Mouse (Mus musculus): Measurements from ENCODE around the gene Pank4. TPM values are rescaled to one million over a fixed set of nuclear protein-coding genes. Genes with fewer than 3 reads are reported as not detected.

Gene Pank4
- polyA plus RNA-seq, 1 experiment from 2014 or later, result 30.4 TPM

DNA sequence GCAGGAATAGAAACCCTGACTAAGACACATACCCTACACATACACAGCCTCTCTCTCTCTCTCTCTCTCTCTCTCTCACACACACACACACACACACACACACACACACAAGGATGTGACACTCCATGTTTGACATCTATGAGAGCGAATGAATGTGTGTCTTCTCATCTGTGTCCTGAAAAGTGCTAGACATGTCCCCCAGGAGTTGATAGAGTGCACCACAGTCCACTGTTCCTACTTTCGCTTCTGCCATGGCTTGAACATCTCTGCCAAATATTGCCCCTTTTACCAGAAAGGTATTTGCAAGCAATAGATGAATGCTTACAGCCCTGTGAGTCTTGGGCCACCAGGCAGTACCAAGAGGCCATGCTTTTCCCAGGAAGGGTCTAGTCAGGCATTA, 23.8 kb upstream of the Pank4 start:
- Histone ChIP-seq H3K9me3 (replicated peaks; ENCODE audit: low read length) (no peaks in the 10 kb centered on the region), H3K27ac (no peak overlapping the region), H3K4me3 (replicated peaks; ENCODE audit: low read depth, low read length) (no peak overlapping the region), H3K9ac (ENCODE audit: low read depth, low read length) (no peak overlapping the region), H3K27me3 (ENCODE audit: insufficient read depth, low read length) (no peaks in the 10 kb centered on the region), H3K4me2 (ENCODE audit: low read length) (no peak overlapping the region), H3K36me3 (ENCODE audit: insufficient read depth, low read length) (no peaks in the 10 kb centered on the region), H3K4me1 (replicated peaks; ENCODE audit: insufficient read depth, low read length) (no peaks in the 10 kb centered on the region)
- DNase-seq (ENCODE audit: low spot score), result no peak
- no peak for TF ChIP-seq CTCF (IDR thresholded peaks at IDR 0.05; ENCODE audit: low read depth)
- 89% methylated on average over 2 of the region's 2 CpGs for WGBS
- ATAC-seq (replicated peaks; ENCODE audit: low FRiP score, low read depth), result no peak

- no peaks in the 10 kb centered on the region for H3K27me3 ChIP-seq (ENCODE audit: insufficient read depth, low read length)
- 77% methylated on average over 5 of the region's 5 CpGs for WGBS
These were observed 22.1 kb upstream of the Pank4 start for GRCm38 (mm10) chr4:154941831-154942230.

GRCm38 (mm10) chr4:154942632-154943322, 21.1 kb upstream of the Pank4 start:
- H3K9ac ChIP-seq (ENCODE audit: low read depth, low read length), result no peak overlapping the region
- H3K27me3 ChIP-seq (ENCODE audit: insufficient read depth, low read length), result no peaks in the 10 kb centered on the region
- DNase-seq (ENCODE audit: low spot score) (no peak), ATAC-seq (replicated peaks; ENCODE audit: low FRiP score, low read depth) (no peak)
- 76% methylated on average over 10 of the region's 10 CpGs for WGBS
- H3K4me1 ChIP-seq (replicated peaks; ENCODE audit: insufficient read depth, low read length), result no peaks in the 10 kb centered on the region
- no peak overlapping the region for H3K4me2 ChIP-seq (ENCODE audit: low read length)
- no peak overlapping the region for H3K27ac ChIP-seq
- no peaks in the 10 kb centered on the region for H3K36me3 ChIP-seq (ENCODE audit: insufficient read depth, low read length)
- H3K9me3 ChIP-seq (replicated peaks; ENCODE audit: low read length), result no peaks in the 10 kb centered on the region
- no peak overlapping the region for H3K4me3 ChIP-seq (replicated peaks; ENCODE audit: low read depth, low read length)
- no peak for TF ChIP-seq CTCF (IDR thresholded peaks at IDR 0.05; ENCODE audit: low read depth)

More at GRCm38 (mm10) chr4:154941831-154942230, 22.1 kb upstream of the Pank4 start:
- Histone ChIP-seq H3K4me3 (replicated peaks; ENCODE audit: low read depth, low read length) (no peak overlapping the region), H3K9me3 (replicated peaks; ENCODE audit: low read length) (no peaks in the 10 kb centered on the region), H3K4me2 (ENCODE audit: low read length) (no peak overlapping the region), H3K36me3 (ENCODE audit: insufficient read depth, low read length) (no peaks in the 10 kb centered on the region), H3K9ac (ENCODE audit: low read depth, low read length) (no peak overlapping the region), H3K27ac (no peak overlapping the region), H3K4me1 (replicated peaks; ENCODE audit: insufficient read depth, low read length) (no peaks in the 10 kb centered on the region)
- DNase-seq (ENCODE audit: low spot score) (no peak), ATAC-seq (replicated peaks; ENCODE audit: low FRiP score, low read depth) (no peak)
- no peak for TF ChIP-seq CTCF (IDR thresholded peaks at IDR 0.05; ENCODE audit: low read depth)

DNA sequence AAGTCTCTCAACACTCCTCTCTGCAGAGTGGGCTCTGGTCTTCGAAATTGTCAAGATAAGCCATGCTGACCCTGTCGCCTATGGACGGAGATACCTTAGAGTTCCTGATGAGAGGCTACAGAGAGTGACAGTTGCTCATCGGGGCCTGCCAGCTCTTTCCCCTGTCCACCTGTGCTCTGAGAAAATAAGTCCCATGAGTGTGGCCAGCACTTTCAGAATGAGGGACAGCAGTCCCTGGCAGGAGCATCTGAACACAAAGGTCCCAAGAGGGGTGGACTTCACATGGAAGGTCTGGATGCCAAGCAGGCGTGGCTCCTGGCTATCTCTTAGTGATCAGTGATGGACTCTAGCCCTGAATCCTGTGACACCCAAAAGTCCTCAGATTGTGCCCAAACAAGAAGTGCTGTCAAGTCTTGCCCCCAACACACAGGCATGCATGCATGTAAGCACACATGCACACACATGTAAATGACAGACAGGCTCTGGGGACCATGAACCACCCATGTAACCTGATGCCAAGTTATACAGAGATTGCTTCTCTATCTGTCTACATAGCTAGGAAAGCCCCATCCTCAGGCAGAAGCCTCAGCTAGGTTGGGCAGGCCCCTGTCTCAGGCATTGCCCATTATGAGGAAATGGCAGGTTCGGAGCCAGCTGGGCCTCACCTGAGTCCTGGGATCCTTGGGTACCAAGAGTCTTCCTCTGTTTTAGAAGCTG, 20.4 kb upstream of the Pank4 start:
- no peak overlapping the region for H3K9ac ChIP-seq (ENCODE audit: low read depth, low read length)
- H3K36me3 ChIP-seq (ENCODE audit: insufficient read depth, low read length), result no peaks in the 10 kb centered on the region
- no peaks in the 10 kb centered on the region for H3K9me3 ChIP-seq (replicated peaks; ENCODE audit: low read length)
- no peak overlapping the region for H3K27ac ChIP-seq
- no peak overlapping the region for H3K4me2 ChIP-seq (ENCODE audit: low read length)
- no peaks in the 10 kb centered on the region for H3K4me1 ChIP-seq (replicated peaks; ENCODE audit: insufficient read depth, low read length)
- no peak for ATAC-seq (replicated peaks; ENCODE audit: low FRiP score, low read depth)
- TF ChIP-seq CTCF (IDR thresholded peaks at IDR 0.05; ENCODE audit: low read depth), result no peak
- H3K4me3 ChIP-seq (replicated peaks; ENCODE audit: low read depth, low read length), result no peak overlapping the region
- 88% methylated on average over 6 of the region's 6 CpGs for WGBS
- DNase-seq (ENCODE audit: low spot score), result no peak
- 0 out of 2 replicates have a peak, but pooled peaks cover 3% of the 10 kb centered on the region for H3K27me3 ChIP-seq (ENCODE audit: insufficient read depth, low read length)

DNA sequence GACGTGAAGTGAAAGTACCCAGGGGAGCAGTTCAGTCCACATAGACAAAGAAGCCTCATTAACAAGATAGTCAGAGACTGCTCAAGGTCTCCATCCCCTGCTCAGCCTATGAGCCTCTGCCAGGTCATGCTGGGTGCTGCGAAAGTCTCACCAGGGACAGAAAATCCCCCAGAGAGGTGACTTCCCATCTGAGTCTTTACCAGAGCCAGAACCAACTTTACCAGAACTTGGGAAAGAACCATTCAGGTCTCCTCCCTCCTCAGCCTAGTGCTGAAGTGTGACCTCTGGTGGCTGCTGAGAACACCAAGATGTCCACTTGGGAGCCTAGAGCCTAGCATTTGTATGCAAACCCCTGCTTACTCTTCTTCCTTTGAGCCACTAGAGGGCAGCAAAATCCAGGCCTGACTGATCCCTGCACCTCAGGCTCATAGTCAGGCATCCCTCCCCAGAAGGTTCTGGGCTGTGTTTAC, 19.8 kb upstream of the Pank4 start:
- WGBS, result 16% methylated on average over 2 of the region's 2 CpGs
- Histone ChIP-seq H3K4me2 (ENCODE audit: low read length) (no peak overlapping the region), H3K4me1 (replicated peaks; ENCODE audit: insufficient read depth, low read length) (no peaks in the 10 kb centered on the region), H3K27me3 (ENCODE audit: insufficient read depth, low read length) (0 out of 2 replicates have a peak, but pooled peaks cover 4% of the 10 kb centered on the region), H3K36me3 (ENCODE audit: insufficient read depth, low read length) (no peaks in the 10 kb centered on the region), H3K9me3 (replicated peaks; ENCODE audit: low read length) (no peaks in the 10 kb centered on the region), H3K4me3 (replicated peaks; ENCODE audit: low read depth, low read length) (no peak overlapping the region), H3K27ac (no peak overlapping the region), H3K9ac (ENCODE audit: low read depth, low read length) (no peak overlapping the region)
- peak; percentile 60 for ATAC-seq (replicated peaks; ENCODE audit: low FRiP score, low read depth)
- peak; percentile 97 for TF ChIP-seq CTCF (IDR thresholded peaks at IDR 0.05; ENCODE audit: low read depth)
- peak; percentile 97 for DNase-seq (ENCODE audit: low spot score)

DNA sequence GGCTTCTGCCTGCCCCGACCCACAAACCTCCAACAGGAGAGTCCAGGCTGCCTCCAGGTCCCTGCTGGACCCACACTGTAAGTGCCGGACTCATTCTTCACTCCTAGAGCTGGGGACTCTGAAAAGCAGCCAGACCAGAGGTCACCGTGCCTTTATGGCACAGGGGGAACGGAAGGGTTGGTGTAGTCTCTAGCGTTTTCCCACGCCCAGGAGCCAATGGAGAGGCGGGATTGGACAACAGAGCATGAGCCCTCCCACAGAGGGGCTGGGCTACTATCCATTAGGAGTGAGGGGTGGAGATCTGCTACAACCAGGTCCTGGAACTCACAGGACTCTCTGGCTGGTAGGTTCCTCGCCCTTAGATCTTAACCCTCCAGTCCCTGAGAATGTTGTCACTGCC, 17.6 kb upstream of the Pank4 start:
- H3K4me3 ChIP-seq (replicated peaks; ENCODE audit: low read depth, low read length), result no peak overlapping the region; the same call in 1 of the 2 replicates
- H3K27me3 ChIP-seq (ENCODE audit: insufficient read depth, low read length), result peaks cover 13% of the 10 kb centered on the region; the same call in 1 of the 2 replicates
- DNase-seq (ENCODE audit: low spot score) (peak; percentile 89), ATAC-seq (replicated peaks; ENCODE audit: low FRiP score, low read depth) (peak; percentile 90)
- peak overlapping the region; percentile 44 for H3K4me2 ChIP-seq (ENCODE audit: low read length)
- no peak for TF ChIP-seq CTCF (IDR thresholded peaks at IDR 0.05; ENCODE audit: low read depth)
- no peak overlapping the region for H3K27ac ChIP-seq
- no peaks in the 10 kb centered on the region for H3K36me3 ChIP-seq (ENCODE audit: insufficient read depth, low read length)
- H3K4me1 ChIP-seq (replicated peaks; ENCODE audit: insufficient read depth, low read length), result no peaks in the 10 kb centered on the region
- no peaks in the 10 kb centered on the region for H3K9me3 ChIP-seq (replicated peaks; ENCODE audit: low read length)
- 2% methylated on average over 8 of the region's 8 CpGs for WGBS
- H3K9ac ChIP-seq (ENCODE audit: low read depth, low read length), result no peak overlapping the region

All from kidney, postnatal 0 days (tissue).